Mouse (Mus musculus): ENCODE measurements around the gene AF067063. TPM values are rescaled to one million over a fixed set of nuclear protein-coding genes. Genes with fewer than 3 reads are reported as not detected.
"Not testable (repeated sequence)": the region's sequence is repeated elsewhere in the genome, so short reads cannot be mapped to it uniquely, and the experiment has no call there.

The AF067063 gene
- not detected in 2 replicates for polyA plus RNA-seq (2012; ENCODE audit: insufficient read depth, low replicate concordance)

GRCm38 (mm10) chr13:119830116-119830515 is at the start of gene AF067063:
AF067063 (minus strand) TSS chr13:119830216.
- not testable (repeated sequence) for H3K4me1 ChIP-seq; H3K36me3 ChIP-seq (replicated peaks; ENCODE audit: low read length); H3K9me3 ChIP-seq; H3K27me3 ChIP-seq (replicated peaks); H3K4me3 ChIP-seq (replicated peaks)

- not testable (repeated sequence) for H3K9me3 ChIP-seq; H3K4me1 ChIP-seq; H3K27me3 ChIP-seq (replicated peaks); H3K36me3 ChIP-seq (replicated peaks; ENCODE audit: low read length); H3K4me3 ChIP-seq (replicated peaks)
Observed at GRCm38 (mm10) chr13:119864395-119864999, 34.5 kb upstream of the AF067063 start.

- not testable (repeated sequence) for H3K4me1 ChIP-seq; H3K36me3 ChIP-seq (replicated peaks; ENCODE audit: low read length); H3K9me3 ChIP-seq; H3K4me3 ChIP-seq (replicated peaks); H3K27me3 ChIP-seq (replicated peaks)
Observed at GRCm38 (mm10) chr13:119862399-119862798, 32.4 kb upstream of the AF067063 start.

GRCm38 (mm10) chr13:119839982-119840381 is 10.0 kb upstream of the AF067063 start:
- H3K4me3 ChIP-seq (replicated peaks); H3K27me3 ChIP-seq (replicated peaks); H3K36me3 ChIP-seq (replicated peaks; ENCODE audit: low read length); H3K4me1 ChIP-seq; H3K9me3 ChIP-seq: not testable (repeated sequence)

- not testable (repeated sequence) for H3K27me3 ChIP-seq (replicated peaks); H3K36me3 ChIP-seq (replicated peaks; ENCODE audit: low read length); H3K9me3 ChIP-seq; H3K4me1 ChIP-seq; H3K4me3 ChIP-seq (replicated peaks)
Observed at GRCm38 (mm10) chr13:119837719-119838337, 7.8 kb upstream of the AF067063 start.

GRCm38 (mm10) chr13:119836324-119836811 is 6.4 kb upstream of the AF067063 start:
- not testable (repeated sequence) for H3K9me3 ChIP-seq; H3K36me3 ChIP-seq (replicated peaks; ENCODE audit: low read length); H3K27me3 ChIP-seq (replicated peaks); H3K4me1 ChIP-seq
- peak overlapping the region; percentile 85 for H3K4me3 ChIP-seq (replicated peaks)

GRCm38 (mm10) chr13:119835320-119836056 is 5.5 kb upstream of the AF067063 start, which contains the start of gene D13Ertd608e:
D13Ertd608e (plus strand) TSS chr13:119836006.
- peak within 1 kb of the TSS; percentile 85 for H3K4me3 ChIP-seq (replicated peaks)
- H3K36me3 ChIP-seq (replicated peaks; ENCODE audit: low read length); H3K4me1 ChIP-seq; H3K27me3 ChIP-seq (replicated peaks); H3K9me3 ChIP-seq: not testable (repeated sequence)

GRCm38 (mm10) chr13:119817579-119818206 is 12.3 kb downstream of the AF067063 start:
- no peaks in the 10 kb centered on the region for H3K9me3 ChIP-seq
- H3K4me1 ChIP-seq, result no peaks in the 10 kb centered on the region
- peaks cover 1% of the 10 kb centered on the region for H3K27me3 ChIP-seq (replicated peaks)
- H3K4me3 ChIP-seq (replicated peaks), result no peak overlapping the region
- TF ChIP-seq FLI1 (IDR thresholded peaks at IDR 0.05; ENCODE audit: low read length) (no peak), GATA1 (IDR thresholded peaks at IDR 0.05; ENCODE audit: borderline replicate concordance, low read length) (no peak)
- H3K36me3 ChIP-seq (replicated peaks; ENCODE audit: low read length), result no peaks in the 10 kb centered on the region

- Histone ChIP-seq H3K4me1 (no peaks in the 10 kb centered on the region), H3K36me3 (replicated peaks; ENCODE audit: low read length) (no peaks in the 10 kb centered on the region), H3K4me3 (replicated peaks) (no peak overlapping the region), H3K9me3 (no peaks in the 10 kb centered on the region), H3K27me3 (replicated peaks) (peaks cover 6% of the 10 kb centered on the region)
- TF ChIP-seq GATA1 (IDR thresholded peaks at IDR 0.05; ENCODE audit: borderline replicate concordance, low read length) (no peak), FLI1 (IDR thresholded peaks at IDR 0.05; ENCODE audit: low read length) (no peak)
Observed at GRCm38 (mm10) chr13:119816798-119817197, 13.2 kb downstream of the AF067063 start.

GRCm38 (mm10) chr13:119810031-119810430 is 20.0 kb downstream of the AF067063 start:
- H3K4me3 ChIP-seq (replicated peaks), result no peak overlapping the region
- no peaks in the 10 kb centered on the region for H3K36me3 ChIP-seq (replicated peaks; ENCODE audit: low read length)
- H3K27me3 ChIP-seq (replicated peaks), result peaks cover 10% of the 10 kb centered on the region
- H3K4me1 ChIP-seq, result peaks cover 13% of the 10 kb centered on the region
- no peak for TF ChIP-seq FLI1 (IDR thresholded peaks at IDR 0.05; ENCODE audit: low read length)
- TF ChIP-seq GATA1 (IDR thresholded peaks at IDR 0.05; ENCODE audit: borderline replicate concordance, low read length), result no peak
- H3K9me3 ChIP-seq, result no peaks in the 10 kb centered on the region

All from megakaryocyte, embryonic 14.5 days (primary cell).